Mouse (Mus musculus) kidney, adult 2 months (tissue): Measurements from ENCODE around the gene Adamts14. TPM values are rescaled to one million over a fixed set of nuclear protein-coding genes. Genes with fewer than 3 reads are reported as not detected.

Source experiments
- DNase-seq: peaks from one replicate; pipeline ENCODE4 v3.0.0; 2021
- H3K27ac ChIP-seq: fragments of 200-500 bp; 2 replicates; pipeline ENCODE4 v1.5.1; 2012; ENCODE audit warnings: low read depth, low read length, control low read depth, inconsistent platforms; ENCODE audit not compliant: insufficient read depth
- H3K27me3 ChIP-seq: fragments of 200-500 bp; replicated peaks from 2 replicates; pipeline ENCODE4 v1.6.1; 2012; ENCODE audit warnings: mild to moderate bottlenecking, moderate library complexity, low read length, inconsistent platforms; ENCODE audit not compliant: control insufficient read depth, insufficient read depth
- H3K36me3 ChIP-seq: fragments of 200-500 bp; 2 replicates; pipeline ENCODE4 v1.6.1; 2012; ENCODE audit warnings: mild to moderate bottlenecking, moderate library complexity, low read length, inconsistent platforms; ENCODE audit not compliant: control insufficient read depth, insufficient read depth
- H3K4me1 ChIP-seq: fragments of 200-500 bp; 2 replicates; pipeline ENCODE4 v1.6.1; 2011; ENCODE audit warnings: low read length; ENCODE audit not compliant: control insufficient read depth, insufficient read depth
- H3K4me3 ChIP-seq: fragments of 200-500 bp; 2 replicates; pipeline ENCODE4 v1.5.1; 2011; ENCODE audit warnings: mild to moderate bottlenecking, low read depth, low read length, control low read depth; ENCODE audit not compliant: insufficient read depth
- CTCF ChIP-seq: fragments of 200-500 bp; conservative IDR thresholded peaks from 2 replicates; pipeline ENCODE4 v1.5.1; 2011; ENCODE audit warnings: low read depth, mild to moderate bottlenecking, control low read depth, low read length, moderate library complexity, mixed read lengths; ENCODE audit not compliant: insufficient read depth, insufficient read length
- POLR2A ChIP-seq: fragments of 200-500 bp; IDR thresholded peaks from one replicate; pipeline ENCODE4 v1.6.1; 2011; ENCODE audit warnings: low read depth, low read length, control low read depth
- WGBS: fragments of 180-500 bp; shearing (Covaris S2); methylation state at CpG from one replicate; pipeline ENCODE4 v1.1.7; 2018; 5-methylcytosine and 5-hydroxymethylcytosine counted together
- polyA plus RNA-seq: library from polyadenylated mRNA; depleted of rRNA; stranded (reverse); fragments of >200 nt; gene quantifications from 2 replicates; pipeline ENCODE4 v1.2.3, GENCODE M21; 2012

Adamts14 gene
- polyA plus RNA-seq, 1 experiment: 1.3 TPM

DNA sequence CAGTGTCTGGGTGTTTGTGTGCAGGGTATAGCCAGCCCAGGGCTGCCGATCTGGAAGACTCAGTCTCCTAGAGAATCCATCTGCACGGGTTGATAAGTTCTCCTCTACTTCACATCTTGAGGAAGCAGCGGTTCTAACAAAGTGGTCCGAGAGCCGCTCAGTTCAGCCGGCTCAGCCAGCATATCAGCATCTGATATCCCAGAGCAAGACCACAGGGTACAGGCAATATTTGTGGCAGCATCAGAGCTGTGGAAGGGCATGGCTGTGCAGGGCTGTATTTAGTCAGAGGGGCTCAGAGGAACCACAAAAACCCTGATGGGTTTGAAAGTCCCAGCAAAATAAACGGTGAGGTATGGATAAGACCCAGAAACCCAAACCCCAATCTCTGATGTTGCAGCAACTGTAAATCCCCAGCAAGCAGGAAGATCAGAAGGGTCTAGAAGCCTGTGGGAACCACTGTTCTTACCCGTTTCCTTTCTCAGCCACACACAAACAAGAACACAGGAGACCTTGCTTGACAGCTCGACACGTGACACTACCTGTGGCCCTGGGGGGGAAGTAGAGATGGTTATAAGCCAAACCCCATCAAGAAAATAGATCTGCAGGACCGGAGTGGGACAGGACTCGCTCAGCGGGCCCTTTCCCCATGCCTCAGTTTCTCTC, 32.8 kb upstream of the Adamts14 start:
- Histone ChIP-seq H3K27ac (no peak overlapping the region), H3K4me3 (no peak overlapping the region), H3K27me3 (no peaks in the 10 kb centered on the region), H3K36me3 (no peaks in the 10 kb centered on the region), H3K4me1 (no peaks in the 10 kb centered on the region)
- WGBS: 85% methylated on average over 13 of the region's 13 CpGs
- TF ChIP-seq CTCF (no peak), POLR2A (no peak)
- DNase-seq: no peak

DNA sequence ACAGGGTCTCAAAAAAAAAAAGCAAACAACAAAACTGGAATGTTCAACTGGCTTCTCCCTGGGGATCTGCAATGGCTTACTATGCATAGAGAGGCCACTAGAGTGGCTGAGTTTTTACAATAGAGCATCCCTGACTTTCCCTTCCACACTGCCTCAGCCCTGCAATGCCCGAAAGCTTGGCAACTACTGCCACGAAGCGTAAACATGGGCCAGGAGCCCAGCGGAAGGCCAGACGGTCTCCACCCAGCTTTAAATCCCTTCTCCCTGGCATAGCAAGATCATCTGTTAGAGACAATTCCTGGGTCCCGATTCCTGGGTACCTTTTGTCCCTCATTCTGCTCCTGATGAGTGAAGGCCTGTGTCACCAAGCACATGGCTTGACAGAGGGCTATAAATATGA, 30.8 kb upstream of the Adamts14 start:
- Histone ChIP-seq H3K36me3 (no peaks in the 10 kb centered on the region), H3K4me1 (no peaks in the 10 kb centered on the region), H3K27ac (no peak overlapping the region), H3K4me3 (no peak overlapping the region), H3K27me3 (no peaks in the 10 kb centered on the region)
- no peak for TF ChIP-seq CTCF
- TF ChIP-seq POLR2A: no peak
- DNase-seq: no peak
- 86% methylated on average over 6 of the region's 6 CpGs for WGBS

DNA sequence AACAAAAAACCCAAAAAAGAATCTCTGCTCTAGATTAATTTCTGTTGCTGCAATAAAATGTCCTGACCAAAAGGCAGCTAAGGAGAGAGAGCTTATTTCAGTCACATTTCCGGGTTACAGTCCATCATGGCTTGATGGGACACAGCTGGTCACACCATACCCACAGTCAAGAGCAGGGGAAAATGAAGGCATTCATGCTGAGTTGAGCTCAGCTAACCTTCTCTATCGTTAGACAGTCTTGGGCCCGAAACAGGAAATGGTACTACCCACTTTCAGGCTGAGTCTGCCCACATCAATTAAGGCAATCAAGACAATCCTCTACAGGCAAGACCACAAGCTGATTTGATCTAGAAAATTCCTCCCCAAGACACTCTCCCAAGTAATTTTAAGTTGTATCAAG, 27.8 kb upstream of the Adamts14 start:
- 56% methylated on average over 3 of the region's 3 CpGs for WGBS
- TF ChIP-seq POLR2A: no peak
- TF ChIP-seq CTCF: no peak
- Histone ChIP-seq H3K4me3 (no peak overlapping the region), H3K27me3 (no peaks in the 10 kb centered on the region), H3K27ac (0 out of 2 replicates have a peak overlapping the region, but pooled peaks have one; percentile 36), H3K4me1 (no peaks in the 10 kb centered on the region), H3K36me3 (no peaks in the 10 kb centered on the region)
- DNase-seq: peak; percentile 54

DNA sequence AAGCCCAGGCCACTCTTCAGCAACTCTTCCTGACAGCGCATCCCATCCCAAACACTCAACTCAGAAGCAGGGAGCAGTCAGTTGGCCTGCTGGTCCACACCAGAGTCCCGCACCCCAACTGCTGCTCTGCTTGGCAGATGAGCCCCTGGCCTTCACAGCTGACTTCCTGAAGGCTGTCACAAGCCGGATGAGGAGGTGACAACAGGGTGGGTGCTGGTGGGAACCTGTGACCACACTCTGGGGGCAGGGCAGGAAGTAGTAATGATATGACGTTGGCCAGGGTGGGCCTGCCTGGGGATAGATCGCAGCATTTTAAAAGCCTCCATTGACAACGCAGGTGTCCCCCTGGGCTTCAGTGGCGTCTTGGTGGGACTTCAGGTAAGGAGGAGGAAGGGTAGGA, 24.2 kb upstream of the Adamts14 start, which contains the start of gene Prf1:
Gene Prf1 (plus strand): TSS at position 357 of the 400 bp plus-strand sequence.
- no peak for DNase-seq
- Histone ChIP-seq H3K27ac (no peak within 1 kb of the TSS), H3K27me3 (no peaks in the 10 kb centered on the region), H3K4me1 (no peaks in the 10 kb centered on the region), H3K4me3 (no peak within 1 kb of the TSS), H3K36me3 (no peaks in the 10 kb centered on the region)
- 68% methylated on average over 7 of the region's 7 CpGs for WGBS
- no peak for TF ChIP-seq CTCF
- TF ChIP-seq POLR2A: no peak

DNA sequence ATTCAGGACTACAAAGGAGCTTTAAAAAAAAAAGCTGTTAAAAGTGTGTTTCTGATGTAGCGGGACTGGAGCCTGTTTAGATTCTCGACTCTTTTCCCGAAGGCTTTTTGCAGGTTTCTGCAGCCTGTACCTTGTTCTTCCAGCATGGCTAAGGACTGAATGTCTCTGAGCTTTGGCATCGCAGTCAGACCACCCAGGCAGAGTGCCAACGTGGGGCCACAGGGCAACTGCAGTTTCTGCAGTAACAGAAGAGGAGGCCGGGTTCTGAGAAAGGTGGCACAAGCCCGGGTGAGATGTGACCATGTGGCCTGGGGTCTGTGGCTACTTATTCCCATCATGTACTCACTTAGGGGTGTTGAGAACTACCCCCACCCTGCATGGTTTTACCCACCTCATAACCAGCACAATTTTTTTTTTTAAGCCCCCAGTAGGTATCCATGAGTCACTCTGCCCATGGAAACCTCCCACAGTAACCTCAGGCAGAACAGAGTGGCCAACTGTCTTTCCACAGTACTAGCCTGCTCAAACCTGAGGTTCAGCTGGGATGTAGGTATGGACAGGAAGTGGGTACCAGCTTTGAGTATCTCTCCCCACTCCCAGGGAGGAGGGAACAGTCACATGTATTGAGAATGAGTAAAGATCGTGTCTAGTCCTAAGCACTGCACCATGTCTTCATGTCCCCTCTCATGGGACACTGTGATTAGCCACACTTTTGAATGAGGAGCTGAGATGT, 23.6 kb upstream of the Adamts14 start:
- no peak overlapping the region for H3K4me3 ChIP-seq
- no peaks in the 10 kb centered on the region for H3K27me3 ChIP-seq
- no peak for TF ChIP-seq CTCF
- TF ChIP-seq POLR2A: no peak
- no peak for DNase-seq
- H3K27ac ChIP-seq: no peak overlapping the region
- H3K4me1 ChIP-seq: no peaks in the 10 kb centered on the region
- WGBS: 73% methylated on average over 8 of the region's 8 CpGs
- H3K36me3 ChIP-seq: no peaks in the 10 kb centered on the region

DNA sequence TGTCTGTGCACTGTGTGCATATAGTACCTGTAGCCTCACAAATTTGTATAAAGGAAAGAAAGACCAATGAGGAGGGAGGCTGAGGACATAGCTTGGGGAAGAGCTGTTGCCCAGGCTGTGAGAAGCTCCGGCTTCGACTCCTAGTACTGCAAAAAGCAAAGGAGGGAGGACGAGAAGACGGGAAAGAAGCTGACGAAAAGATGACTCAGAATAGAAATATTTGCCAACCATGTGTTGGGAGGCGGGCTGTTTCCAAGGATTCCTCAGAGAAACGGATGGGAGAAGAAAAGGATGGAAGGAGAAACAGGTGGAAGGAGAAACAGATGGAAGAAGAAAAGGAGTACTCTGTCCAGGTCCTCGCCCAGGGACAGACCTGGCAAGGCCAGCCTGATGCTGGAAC, 21.0 kb upstream of the Adamts14 start:
- WGBS: 68% methylated on average over 8 of the region's 8 CpGs
- Histone ChIP-seq H3K4me3 (no peak overlapping the region), H3K36me3 (no peaks in the 10 kb centered on the region), H3K27ac (no peak overlapping the region), H3K4me1 (no peaks in the 10 kb centered on the region), H3K27me3 (no peaks in the 10 kb centered on the region)
- TF ChIP-seq CTCF: no peak
- no peak for DNase-seq

DNA sequence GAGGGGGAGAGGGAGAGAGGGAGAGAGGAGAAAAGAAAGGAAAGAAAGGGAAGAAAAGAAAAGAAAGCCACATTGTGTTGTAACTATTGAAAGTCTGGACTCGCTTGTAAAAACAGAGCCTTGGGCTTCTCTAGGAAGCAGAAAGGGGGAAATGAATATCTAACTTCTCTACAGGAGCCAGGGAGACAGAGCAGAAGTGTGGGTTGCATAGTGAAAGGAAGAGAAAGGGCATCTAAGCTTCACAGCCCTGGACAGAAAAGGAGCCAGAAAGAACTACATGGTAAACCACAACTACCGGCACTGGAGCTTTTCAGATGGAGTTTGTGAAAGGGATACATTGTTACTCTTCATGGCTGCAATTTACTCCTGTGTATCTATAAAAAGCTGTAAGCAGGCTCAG, 17.2 kb upstream of the Adamts14 start:
- Histone ChIP-seq H3K36me3 (no peaks in the 10 kb centered on the region), H3K4me1 (no peaks in the 10 kb centered on the region)
- 62% methylated on average over 2 of the region's 2 CpGs for WGBS

More for the DNA sequence above, 17.2 kb upstream of the Adamts14 start:
- Histone ChIP-seq H3K27ac (no peak overlapping the region), H3K27me3 (no peaks in the 10 kb centered on the region), H3K4me3 (no peak overlapping the region)
- no peak for TF ChIP-seq POLR2A
- no peak for TF ChIP-seq CTCF
- no peak for DNase-seq
